Mouse (Mus musculus): Measurements from ENCODE around the gene Ebf4. TPM values are rescaled to one million over a fixed set of nuclear protein-coding genes. Genes with fewer than 3 reads are reported as not detected.

Ebf4 gene
- total RNA-seq, 2 experiments from 2014 or later, result 0.66 to 0.73 TPM

DNA sequence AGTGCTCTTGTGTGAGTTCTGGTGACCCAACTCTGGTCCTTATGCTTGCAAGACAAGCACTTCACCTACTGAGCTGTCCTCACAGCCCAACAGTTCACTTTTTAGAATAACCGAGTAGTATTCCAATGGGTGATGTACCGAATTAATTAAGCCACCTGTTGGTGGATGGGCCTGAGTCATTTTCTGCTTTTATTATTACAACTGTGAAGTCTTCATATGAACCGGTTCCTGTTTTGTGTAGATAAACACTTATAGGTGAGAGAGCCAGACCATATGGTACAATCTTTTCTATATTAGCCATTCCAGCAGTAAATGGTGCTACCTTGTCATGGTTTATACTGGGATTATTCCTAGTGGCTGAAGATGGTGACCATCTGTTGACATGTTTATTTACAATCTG, 117.8 kb downstream of the Ebf4 start:
- no peak for DNase-seq
- intact Hi-C loops (cut with DNase I; ENCODE audit: low total_unique reads), result loop anchor here (5.0 kb wide), 1 partner anchor 120 kb away; no protein-coding TSS in a partner anchor

DNA sequence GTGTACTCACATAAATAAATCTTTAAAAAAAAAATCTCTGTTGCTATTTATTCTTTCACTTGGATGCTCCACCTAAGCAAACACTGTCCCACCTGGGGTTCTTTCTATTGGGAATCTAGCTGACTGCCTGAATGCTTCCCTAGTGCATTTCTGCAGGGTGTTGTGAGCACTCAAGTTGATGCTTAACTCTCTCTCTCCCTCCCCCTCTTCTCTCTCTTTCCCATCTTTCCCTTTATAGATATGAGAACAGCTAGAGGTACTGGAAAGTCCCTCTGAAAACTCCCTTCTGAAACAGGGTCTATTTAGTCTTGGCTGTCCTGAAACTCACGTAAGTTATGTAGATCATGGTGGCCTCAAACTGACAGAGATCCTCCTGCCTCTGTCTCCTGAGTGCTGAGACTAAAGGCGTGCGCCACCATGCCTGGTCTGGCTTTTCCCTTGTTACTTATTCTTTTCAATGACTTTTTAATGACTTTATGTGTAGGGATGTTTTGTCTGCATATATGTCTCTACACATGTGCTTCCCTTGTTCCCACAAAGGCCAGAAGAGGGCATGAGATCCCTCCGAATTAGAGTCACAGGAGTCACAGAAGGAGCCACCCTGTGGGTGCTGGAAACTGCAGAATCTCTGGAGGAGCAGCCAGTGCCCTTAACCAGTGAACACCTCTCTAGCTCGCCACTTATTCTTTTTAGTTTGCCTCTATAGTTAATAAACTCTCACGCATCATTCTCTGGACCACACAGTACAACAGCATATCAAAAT, 119.3 kb downstream of the Ebf4 start:
- intact Hi-C loops (cut with DNase I; ENCODE audit: low total_unique reads), result loop anchor here (5.0 kb wide), 1 partner anchor 122 kb away; no protein-coding TSS in a partner anchor
- DNase-seq, result no peak

Other genes starting within 250 kb of the Ebf4 start
- not detected for gene Tgm6, start 182.8 kb upstream of the Ebf4 start, total RNA-seq (2021)
- gene Snrpb, start 115.8 kb upstream of the Ebf4 start, total RNA-seq (2021), result 100 to 1,000 TPM; 122 to 127 TPM
- not detected for gene Tmc2, start 100.0 kb upstream of the Ebf4 start, total RNA-seq (2021)
- gene Nop56, start 20.7 kb upstream of the Ebf4 start, total RNA-seq (2021), result 10 to 100 TPM; 37.1 to 37.4 TPM
- gene Idh3b, start 10.6 kb upstream of the Ebf4 start, total RNA-seq (2021), result 100 to 1,000 TPM; 402 to 460 TPM
- gene Cpxm1, start 102.4 kb downstream of the Ebf4 start, total RNA-seq (2021), result 10 to 100 TPM in 1 of 2 experiments, 1 to 10 TPM in 1; 7.6 to 10.2 TPM
- not detected for gene Gm28372, start 110.1 kb downstream of the Ebf4 start, total RNA-seq (2021)
- gene 1700020A23Rik, start 110.1 kb downstream of the Ebf4 start, total RNA-seq (2021), result not detected
- not detected for gene Tmem239, start 111.3 kb downstream of the Ebf4 start, total RNA-seq (2021)
- gene Vps16, start 129.2 kb downstream of the Ebf4 start, total RNA-seq (2021), result 10 to 100 TPM; 17.2 to 17.3 TPM
- 1 to 10 TPM; 3.2 to 4.5 TPM for gene Pced1a, start 129.5 kb downstream of the Ebf4 start, total RNA-seq (2021)
- 10 to 100 TPM; 28.6 to 33.0 TPM for gene Ptpra, start 155.1 kb downstream of the Ebf4 start, total RNA-seq (2021)